Mouse (Mus musculus) stomach, embryonic 16.5 days (tissue): ENCODE measurements around the gene Cdh13. TPM values are rescaled to one million over a fixed set of nuclear protein-coding genes. Genes with fewer than 3 reads are reported as not detected.

Source experiments
- ATAC-seq: fragments of 200-750 bp; cut with Nextera tagmentation; 2 replicates; pipeline ENCODE4 v1.8.0; 2017; ENCODE audit warnings: moderate number of reproducible peaks, moderate TSS enrichment; ENCODE audit not compliant: insufficient read depth, low FRiP score
- H3K27ac ChIP-seq: fragments of 300-500 bp; sonication (generic); 2 replicates; pipeline ENCODE4 v1.5.1; 2014; ENCODE audit warnings: low read length
- H3K27me3 ChIP-seq: fragments of 300-500 bp; sonication (generic); 2 replicates; pipeline ENCODE4 v1.6.1; 2014; ENCODE audit warnings: low read length, control low read depth, mixed read lengths; ENCODE audit not compliant: control insufficient read depth, insufficient read depth
- H3K36me3 ChIP-seq: fragments of 300-500 bp; sonication (generic); 2 replicates; pipeline ENCODE4 v1.6.1; 2014; ENCODE audit warnings: low read length; ENCODE audit not compliant: control insufficient read depth, insufficient read depth
- H3K4me1 ChIP-seq: fragments of 300-500 bp; sonication (generic); 2 replicates; pipeline ENCODE4 v1.6.1; 2014; ENCODE audit warnings: low read length, control low read depth, mixed read lengths; ENCODE audit not compliant: control insufficient read depth, insufficient read depth
- H3K4me2 ChIP-seq: fragments of 300-500 bp; sonication (generic); 2 replicates; pipeline ENCODE4 v1.6.1; 2014; ENCODE audit warnings: low read depth, low read length, mixed read lengths
- H3K4me3 ChIP-seq: fragments of 300-500 bp; sonication (generic); replicated peaks from 2 replicates; pipeline ENCODE4 v1.5.1; 2014; ENCODE audit warnings: mild to moderate bottlenecking, low read length
- H3K9ac ChIP-seq: fragments of 300-500 bp; sonication (generic); 2 replicates; pipeline ENCODE4 v1.6.1; 2014; ENCODE audit warnings: low read length
- H3K9me3 ChIP-seq: fragments of 300-500 bp; sonication (generic); replicated peaks from 2 replicates; pipeline ENCODE4 v1.6.1; 2016; ENCODE audit warnings: low read length, control low read depth; ENCODE audit not compliant: control insufficient read depth
- WGBS: fragments of 180-500 bp; shearing (Covaris S2); extraction: QIAGEN DNeasy Blood & Tissue Kit; methylation state at CpG from one replicate; pipeline ENCODE4 v1.1.7; 2014; 5-methylcytosine and 5-hydroxymethylcytosine counted together
- polyA plus RNA-seq: library from polyadenylated mRNA; unstranded; fragments of >200 nt; fragmentation: Nextera tagmentation; extraction: Ambion mirVana; gene quantifications from 2 replicates; pipeline ENCODE4 v1.2.1, GENCODE M21; 2015

Gene Cdh13
- polyA plus RNA-seq, 1 experiment from 2014 or later, result 19.9 TPM

GRCm38 (mm10) chr8:119358836-119359235, 1075.3 kb downstream of the Cdh13 start:
- no peaks in the 10 kb centered on the region for H3K4me1 ChIP-seq
- no peaks in the 10 kb centered on the region for H3K36me3 ChIP-seq

DNA sequence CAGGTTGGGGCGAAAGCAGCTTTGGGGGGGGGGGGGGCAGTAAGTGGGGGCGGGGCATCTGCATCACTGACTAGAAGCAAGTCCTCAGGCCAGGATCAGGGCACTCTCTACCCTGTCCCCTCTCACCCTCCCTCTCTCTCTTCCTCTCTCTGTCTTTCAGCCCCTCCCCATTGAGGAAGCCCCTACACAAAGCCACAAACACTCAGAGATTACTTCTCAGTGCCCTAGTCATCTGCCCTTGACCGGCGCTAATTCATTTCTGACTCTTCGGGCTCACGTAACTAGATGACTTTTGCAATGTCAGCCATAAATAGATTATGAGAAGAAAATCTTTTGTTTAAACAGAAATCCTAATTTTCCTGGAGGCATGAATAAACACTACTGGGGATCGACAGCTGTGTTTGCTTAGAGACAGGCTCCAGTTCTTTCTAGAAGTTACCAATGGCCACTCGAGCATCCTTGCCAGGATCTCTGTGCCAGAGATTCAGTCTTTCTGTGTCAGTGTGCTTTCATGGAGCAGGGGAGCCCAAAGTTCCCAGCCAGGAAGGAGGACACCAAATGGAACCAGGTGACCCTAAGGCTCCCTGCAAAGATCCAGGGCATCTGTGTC, 1077.3 kb downstream of the Cdh13 start:
- ATAC-seq, result peak; percentile 58; the same call in 1 of the 2 replicates
- WGBS, result 24% methylated on average over 7 of the region's 8 CpGs
- Histone ChIP-seq H3K4me2 (no peak overlapping the region), H3K27me3 (no peaks in the 10 kb centered on the region), H3K9ac (no peak overlapping the region), H3K4me3 (no peak overlapping the region), H3K27ac (no peak overlapping the region), H3K9me3 (no peaks in the 10 kb centered on the region), H3K36me3 (no peaks in the 10 kb centered on the region), H3K4me1 (no peaks in the 10 kb centered on the region)

More at GRCm38 (mm10) chr8:119358836-119359235, 1075.3 kb downstream of the Cdh13 start:
- no peak overlapping the region for H3K9ac ChIP-seq
- no peak for ATAC-seq
- H3K9me3 ChIP-seq, result no peaks in the 10 kb centered on the region
- no peaks in the 10 kb centered on the region for H3K27me3 ChIP-seq
- H3K4me3 ChIP-seq, result no peak overlapping the region
- no peak overlapping the region for H3K4me2 ChIP-seq
- H3K27ac ChIP-seq, result no peak overlapping the region
- 47% methylated on average over 14 of the region's 14 CpGs for WGBS
